Mouse (Mus musculus) frontal cortex, postnatal 14 days (tissue): ENCODE data around the gene Gpr84.

Experiments
- DNase-seq, 2 experiments: peaks; one replicate each; pipeline ENCODE4 v3.0.0; 2022; ENCODE audit warnings: low spot score in 2 of 2

The Gpr84 gene

DNA sequence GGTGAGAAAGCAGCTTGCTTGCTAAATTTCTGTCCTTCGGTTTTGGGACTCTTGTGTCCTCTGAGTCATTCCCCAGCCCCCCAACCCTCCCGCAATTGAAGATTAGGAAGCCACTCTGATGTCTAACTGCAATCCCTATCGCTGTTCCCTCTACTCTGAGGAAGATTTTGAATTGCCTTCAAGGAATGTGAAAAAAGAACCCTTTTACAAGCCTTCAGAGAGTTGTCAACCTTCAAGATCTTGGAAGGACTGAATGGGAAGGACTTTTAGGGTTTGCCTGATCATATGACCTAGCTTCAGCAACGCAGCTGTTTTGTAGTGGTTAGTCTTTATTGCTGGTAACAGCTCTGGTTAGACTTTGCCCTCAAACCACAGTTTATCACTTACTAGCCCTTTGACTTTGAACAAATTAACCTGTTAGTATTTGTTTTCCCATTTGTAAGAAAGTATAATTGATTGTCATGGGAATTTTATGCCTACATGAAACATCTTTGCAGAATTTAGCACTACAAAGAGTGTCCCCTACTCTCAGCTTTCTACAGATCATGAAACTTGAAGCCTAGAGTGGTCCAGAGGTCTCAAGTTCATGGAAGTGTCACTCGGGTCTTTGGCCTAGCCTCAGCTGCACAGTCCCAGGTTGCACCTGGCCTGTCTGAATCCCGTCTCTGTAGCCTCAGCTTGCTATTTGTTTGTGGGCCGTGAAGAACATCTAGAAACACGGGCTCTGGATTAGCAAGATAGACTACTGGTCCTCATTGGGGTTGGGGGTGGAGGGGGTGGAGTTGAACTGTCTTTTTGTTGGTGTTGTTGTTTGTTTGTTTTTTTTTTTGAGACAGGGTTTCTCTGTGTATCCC is 4.4 kb downstream of the Gpr84 start:
- DNase-seq: no peak

DNA sequence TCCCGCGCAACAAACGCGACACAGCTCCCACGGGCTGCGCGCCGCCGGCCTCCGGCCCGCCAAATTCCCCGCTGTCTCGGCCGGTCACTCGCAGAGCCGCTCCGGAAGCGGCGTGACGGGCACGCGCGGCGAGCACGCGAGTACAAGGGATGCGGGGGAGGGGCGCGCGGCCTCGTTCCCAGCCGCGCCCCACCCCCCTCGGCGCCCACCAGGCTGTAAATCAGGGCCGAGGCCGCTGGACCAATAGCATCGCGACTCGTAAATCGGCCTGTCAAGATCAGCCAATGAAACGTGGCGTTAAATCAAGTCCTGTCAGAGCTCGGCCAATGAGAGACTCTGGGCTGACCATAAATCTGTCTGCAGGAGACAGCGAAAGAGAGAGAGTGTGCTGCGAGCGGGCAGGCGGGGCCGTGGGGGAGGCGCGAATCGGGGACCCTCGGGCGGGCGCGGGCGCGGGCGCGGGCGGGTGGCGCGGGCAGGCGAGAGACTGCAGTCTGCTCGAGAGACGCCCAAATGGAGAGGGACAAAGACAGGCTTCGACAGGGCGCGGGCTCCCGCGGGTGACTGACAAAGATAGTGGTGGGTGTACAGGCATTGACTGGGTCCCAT is 5.2 kb downstream of the Gpr84 start:
- DNase-seq: peak; percentile 94 to 98

DNA sequence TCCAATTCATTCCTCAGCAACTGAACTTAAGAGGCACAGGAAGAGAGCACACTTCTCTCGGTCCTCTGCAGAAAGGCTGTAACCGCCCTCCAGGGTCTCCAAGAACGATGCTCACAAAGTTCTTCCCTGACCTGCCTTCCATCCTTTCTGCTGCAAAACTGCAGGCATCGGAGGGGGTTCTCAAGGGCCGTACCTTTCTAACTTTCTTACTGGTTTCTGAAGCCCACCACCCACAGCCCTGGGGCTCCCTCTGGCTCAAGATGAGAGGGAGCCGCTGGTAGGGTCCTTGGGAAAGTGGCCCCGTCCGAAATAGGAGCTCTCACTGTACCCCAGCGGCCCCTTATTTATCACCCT is 5.8 kb downstream of the Gpr84 start:
- no peak for DNase-seq

DNA sequence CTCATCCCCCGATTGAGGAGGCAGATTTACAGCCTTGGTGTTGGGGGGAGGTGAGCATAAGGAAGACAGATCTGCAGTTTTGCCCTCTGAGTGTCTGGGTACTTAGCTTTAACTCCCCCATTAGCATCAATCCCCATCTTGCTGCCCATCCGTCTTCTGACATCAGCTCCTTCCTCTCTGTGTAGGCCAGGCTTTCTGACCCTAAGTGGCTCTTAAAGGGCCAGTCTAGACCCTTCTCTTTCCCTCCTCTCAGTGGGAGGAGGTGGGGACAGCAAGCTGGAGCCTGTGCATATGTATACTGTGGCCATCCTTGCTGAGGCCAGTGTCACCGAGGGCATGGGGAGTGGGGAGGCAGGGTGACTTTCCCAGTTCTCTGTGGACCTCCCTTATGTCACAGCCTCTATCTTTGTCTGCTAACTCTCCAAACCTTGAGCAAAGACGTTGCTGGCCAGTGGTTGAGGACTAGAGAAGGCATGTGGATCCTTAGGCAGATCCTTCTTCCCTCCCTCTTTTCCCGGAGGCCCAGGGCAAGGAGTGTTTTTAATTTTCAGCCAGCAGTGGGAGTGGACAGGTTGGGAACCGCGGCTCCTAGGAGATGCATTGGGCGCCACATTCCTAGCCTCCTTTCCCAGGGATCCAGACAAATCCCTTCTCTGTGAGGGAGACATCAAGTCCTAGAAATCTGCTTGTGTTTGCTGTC is 6.3 kb downstream of the Gpr84 start:
- DNase-seq: no peak

DNA sequence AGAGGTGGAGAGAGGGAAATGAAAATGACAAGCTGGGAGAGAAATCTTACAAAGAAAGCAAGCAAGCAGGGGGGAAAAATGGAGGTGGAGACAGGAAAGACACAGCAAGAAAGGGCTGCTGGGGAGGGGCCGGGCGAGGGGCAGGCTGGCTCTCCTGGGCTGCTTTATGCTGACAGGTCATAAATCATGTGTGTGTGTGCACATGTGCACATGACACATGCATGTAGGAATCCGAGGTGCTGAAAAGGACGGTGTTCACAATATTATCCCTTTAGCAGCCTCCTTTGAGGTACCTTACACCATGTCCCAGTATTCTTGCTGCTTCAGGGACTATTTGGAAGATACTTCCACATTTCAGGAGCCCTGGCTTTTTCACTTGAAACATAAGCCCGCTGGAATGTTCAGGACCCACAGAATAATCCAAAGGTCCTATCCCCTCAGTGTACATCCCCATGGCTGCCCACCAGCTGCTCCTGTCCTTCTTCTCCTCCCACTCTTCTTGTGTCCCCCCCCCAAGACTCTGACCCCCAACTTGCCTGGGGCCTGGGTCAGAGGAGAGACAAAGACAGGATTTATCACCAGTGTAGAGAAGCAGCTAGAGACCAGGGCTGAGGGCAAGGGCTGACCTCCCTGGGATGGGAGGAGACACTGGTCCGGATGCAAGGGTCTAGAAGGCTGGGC is 7.9 kb downstream of the Gpr84 start:
- DNase-seq: no peak

DNA sequence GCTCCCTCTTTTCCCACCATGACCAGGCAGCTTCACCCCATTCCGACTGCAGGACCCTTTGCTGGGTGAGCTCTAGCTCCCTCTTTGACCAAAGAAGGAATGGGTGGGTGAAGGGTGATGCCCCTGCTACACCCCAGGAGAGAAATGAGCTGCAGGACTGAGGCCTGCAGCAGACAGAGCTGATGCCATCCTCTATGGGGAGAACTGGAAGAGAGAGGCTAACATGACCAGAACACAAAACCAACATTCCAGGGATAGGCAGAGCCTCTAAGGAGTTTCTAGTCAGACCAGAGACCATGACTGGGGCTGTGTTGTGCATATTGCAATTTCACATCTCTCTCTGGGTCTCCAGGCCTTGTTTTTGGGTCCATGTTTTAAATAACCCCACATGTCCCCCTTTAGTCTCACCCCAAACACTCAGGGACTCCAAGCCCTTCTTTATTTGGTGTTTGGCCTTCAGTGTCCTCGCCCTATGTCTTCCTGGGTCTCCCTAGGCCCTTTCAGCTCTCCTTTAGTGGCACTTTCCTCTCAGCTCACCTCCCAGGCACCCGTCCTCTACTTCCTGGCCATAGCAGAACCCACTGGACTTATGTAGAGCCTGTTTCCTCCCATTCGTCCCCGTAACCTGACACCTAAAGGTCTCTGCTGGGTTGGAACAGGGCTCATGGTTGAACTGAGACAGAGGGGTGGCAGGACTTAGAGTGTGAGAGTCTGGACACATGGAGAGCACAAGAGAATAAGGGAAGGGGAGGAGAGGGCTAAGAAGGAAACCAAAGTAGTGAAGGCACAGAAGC is 8.7 kb downstream of the Gpr84 start:
- DNase-seq: no peak

DNA sequence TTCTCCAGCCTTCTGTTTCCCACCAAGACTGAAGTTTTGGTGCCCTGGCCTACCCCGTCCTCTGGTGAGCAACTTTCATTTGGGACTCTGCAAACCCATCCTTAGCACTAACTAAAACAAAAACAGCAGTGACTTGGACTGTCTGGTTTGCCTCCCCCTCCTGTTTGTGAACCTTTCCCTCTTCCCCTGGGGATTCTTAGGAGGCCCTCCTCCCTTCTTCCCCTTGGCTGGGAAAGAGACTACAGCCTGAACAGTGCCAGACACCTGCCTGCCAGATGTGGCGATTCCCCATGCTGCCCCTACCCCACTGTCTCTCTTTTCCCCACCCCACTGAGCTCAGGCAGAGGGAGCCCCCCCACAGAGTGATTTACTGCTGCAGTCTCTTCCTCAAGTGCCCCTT is 9.4 kb downstream of the Gpr84 start:
- no peak for DNase-seq

DNA sequence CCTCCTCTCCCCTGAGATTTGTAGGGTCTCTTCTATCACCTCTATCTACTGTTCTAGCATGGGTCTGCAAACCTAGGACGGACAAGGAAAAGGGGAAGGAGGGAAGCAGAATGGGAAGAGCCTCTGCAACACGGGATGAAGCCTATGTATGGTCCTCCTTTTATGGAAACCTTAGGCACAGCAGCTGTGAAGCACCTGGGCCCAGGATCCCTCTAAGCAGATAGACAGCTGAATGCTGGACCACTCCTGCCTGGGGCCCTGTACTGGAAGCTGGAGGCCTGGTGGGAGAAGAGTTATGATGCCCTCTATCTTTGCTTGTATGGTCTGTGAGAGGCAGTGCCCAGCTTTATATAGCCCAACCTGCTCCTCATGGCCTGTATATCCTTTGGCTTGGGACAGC is 9.9 kb downstream of the Gpr84 start:
- no peak for DNase-seq

DNA sequence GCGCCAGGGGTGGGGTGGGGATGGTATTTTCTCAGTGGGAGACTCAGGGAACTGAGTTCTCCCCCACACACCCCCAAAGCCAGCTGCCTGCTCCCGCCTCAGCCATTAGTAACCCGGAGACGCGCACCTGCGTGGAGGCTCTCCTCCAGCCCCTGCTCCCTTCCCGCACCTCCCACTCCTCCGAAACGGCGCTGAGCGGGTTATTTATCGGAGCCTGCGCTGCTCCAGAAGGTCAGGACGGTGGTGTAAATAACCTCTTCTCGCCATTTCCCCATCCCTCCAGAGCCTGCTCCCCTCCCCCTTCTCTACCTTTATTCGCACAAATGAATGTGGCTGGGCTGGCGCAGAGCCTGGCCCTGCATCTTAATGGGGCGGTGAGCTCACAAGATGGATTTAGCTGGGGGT is 10.3 kb downstream of the Gpr84 start:
- DNase-seq: no peak

DNA sequence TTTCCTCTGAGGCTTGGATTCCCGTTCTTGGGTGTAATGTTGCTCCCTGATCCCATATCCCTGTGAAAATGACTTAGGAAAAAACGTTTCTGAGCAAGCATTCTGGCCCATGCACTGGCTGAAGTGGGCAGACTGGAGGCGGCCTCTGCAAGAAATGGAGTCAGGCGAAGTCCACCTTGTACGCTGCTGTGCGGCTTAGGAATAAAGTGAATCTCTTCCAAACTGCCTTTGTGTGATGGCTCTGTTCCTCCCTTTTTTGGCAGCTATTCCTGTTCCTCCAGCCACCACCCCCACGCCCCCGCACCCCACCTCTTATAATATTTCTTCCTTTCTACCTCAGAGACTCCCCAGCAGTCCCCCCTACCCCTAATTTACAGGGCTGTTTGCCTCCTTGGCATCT is 10.8 kb downstream of the Gpr84 start:
- no peak for DNase-seq

DNA sequence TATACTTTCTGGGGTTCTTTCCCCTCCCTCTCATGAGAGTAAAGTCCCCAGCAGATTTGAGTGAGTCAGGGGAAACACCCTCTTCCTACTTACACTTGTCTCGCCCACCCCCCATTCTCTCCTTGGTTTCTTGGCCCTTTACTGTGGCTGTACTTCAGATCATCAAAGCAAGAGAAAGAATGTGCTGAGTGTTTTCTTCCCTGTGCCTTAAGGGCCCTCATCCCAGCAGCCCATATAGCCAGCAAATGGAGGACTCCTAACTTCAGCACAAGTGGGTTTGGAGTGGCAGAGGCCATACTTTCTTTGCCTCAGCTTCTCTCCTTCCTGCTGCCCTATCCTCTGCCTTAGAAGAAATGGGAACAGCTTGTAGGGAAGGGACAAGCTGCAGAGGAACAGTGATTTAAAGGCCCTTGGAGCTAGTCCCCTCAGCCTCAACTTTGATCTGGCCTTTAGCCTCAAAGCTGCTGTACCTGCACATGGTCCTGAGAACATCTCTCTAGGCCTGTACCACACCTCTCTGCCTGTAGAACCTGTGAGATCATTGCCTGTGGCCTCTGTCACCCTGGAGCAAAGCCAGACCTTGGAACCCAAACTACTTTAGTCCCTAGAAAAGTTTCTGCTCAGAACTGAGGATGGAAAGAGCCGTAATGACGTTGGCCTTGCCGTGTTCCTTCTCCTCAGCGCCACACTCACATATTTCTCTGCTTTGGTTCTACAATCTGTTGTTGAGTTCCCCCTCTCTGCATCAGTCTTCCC is 11.4 kb downstream of the Gpr84 start:
- DNase-seq: no peak

DNA sequence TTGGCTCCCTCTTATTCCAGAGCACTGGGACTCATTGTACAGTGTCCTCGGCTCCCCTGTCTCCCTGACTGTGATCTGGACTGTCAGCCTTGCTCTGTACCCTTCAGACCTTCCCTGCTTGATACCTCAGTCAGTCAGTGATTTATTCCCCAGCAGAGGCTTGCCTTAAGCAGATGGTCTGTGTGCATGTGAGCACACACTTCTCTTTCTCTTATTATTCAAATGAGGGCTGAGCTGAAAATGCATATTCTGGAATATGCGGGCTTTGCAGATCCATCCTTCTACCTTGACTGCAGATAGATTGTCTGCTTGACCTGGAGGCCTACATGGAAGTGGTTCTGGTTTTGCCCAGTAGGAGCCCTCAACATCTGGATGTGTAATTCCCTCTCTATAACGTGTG is 12.4 kb downstream of the Gpr84 start:
- DNase-seq: no peak

DNA sequence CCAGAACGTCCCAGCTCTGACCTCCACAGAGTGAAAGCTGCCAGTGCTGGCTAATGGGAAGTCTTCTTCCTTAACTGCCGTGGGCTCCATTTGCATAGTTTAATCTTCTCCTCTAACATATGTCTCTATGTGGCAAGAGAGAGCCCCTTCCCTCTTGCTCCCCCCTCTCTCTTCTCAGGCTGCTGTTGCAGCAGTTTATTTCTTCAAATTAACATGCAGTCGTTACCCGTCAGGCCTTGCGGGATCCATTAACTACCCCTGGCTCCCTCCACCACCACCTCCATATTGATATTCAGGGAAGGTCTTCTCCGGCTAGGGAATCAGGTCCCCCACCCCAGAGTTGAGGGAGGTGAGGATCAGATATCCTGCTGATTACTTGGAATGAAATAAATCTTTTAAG is 13.1 kb downstream of the Gpr84 start:
- no peak for DNase-seq

DNA sequence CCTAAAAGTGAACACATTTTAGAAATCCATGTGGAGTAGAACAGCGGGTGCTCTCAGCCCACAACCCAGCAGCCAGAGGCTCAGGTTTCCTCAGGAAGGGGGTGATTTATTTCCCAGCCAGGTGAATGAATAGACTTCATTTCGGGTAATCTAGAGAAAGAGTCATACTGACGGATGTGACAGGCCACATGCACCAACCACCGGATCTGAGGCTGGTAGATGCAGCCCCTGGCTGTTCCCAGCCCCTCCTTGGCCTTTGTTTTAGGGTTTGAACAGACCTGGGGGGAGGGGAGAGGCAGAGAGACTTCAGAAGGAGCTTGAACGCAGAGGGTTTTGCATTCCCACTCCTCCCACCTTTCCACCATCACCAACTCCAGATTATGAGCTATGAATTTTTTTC is 14.6 kb downstream of the Gpr84 start:
- DNase-seq: no peak

DNA sequence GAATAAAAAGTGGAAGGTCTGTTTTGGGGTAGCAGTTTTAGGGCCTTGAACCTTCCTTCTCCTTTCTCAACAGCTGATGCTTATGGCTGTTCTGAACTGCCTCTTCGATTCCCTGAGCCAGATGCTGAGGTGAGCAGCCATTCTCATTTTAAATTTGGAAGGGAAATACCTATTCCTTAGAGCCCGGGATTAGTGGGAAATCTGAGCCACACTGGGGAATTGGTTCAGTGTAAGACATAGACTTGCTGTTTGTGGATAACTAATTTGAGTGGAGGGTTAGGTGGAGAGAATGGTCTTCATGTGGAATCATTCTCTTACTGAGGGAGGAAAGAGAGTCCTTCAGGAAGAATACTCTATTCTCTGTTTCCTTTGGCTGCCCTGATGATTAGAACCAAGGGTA is 15.8 kb downstream of the Gpr84 start:
- DNase-seq: no peak

DNA sequence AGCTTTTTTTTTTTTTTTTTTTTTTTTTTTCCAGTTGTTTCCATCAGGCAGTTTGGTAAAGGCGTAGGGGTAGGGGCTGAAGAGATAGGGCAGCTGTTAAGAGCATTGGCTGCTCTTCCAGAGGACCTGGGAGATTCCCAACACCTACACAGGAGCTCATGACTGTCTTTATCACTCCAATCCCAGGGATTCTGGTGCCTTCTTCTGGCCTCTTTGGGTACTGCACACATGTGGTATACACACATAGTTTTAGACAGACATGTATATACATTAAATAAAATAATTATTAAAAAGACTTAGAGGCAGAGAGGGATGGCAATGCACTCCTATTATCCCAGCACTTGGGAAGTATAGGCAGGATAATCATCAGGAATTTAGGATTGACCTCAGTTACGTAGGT is 17.0 kb downstream of the Gpr84 start:
- no peak for DNase-seq

DNA sequence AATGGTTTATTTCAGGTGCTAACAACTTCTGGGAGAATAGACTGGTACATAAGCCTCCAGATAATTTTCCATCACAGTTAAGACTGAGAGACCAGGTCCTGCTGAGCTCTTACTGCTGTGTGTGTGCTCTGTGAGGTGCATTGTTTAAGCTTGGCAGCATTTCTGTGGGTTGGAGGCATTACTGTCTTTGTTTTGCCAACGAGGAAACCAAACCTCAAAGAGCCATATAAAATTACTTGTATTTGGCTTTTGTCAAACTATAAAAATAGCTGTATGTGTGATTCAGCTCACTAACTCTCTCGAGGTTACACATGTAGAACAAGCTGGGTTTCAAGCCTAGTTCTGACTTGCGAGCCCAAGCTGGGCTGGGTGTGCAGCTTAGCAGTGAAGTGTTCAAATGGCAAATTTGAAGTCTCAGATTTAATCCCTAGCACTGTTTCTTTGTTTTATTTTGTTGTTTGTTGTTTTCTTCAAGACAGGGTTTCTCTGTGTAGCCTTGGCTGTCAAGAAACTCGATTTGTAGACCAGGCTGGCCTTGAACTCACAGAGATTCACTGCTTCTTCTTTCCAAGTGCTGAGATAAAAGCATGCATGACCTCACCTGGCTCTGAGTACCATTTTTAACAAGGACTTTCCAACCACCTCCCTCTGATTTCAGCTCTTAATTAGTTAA is 17.6 kb downstream of the Gpr84 start:
- DNase-seq: no peak

DNA sequence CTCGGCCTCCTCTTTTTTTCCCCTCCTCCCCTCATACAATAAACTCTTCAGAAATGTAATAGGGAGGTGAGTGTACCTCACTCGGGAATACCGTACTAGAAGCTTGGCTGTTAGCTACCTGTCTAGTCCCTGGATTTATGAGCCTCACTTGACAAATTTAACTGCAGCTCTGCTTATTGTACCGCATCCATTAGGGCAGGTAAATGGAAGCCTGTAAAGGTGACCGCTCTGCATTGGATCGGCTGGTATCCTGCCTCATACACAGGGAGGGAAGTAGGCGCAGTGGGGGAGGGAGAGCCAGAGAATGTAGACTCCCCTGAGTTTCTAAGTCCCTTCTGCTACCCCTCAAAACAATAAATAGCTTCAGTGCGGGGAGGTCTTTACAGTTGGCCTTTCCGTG is 19.6 kb downstream of the Gpr84 start:
- no peak for DNase-seq

DNA sequence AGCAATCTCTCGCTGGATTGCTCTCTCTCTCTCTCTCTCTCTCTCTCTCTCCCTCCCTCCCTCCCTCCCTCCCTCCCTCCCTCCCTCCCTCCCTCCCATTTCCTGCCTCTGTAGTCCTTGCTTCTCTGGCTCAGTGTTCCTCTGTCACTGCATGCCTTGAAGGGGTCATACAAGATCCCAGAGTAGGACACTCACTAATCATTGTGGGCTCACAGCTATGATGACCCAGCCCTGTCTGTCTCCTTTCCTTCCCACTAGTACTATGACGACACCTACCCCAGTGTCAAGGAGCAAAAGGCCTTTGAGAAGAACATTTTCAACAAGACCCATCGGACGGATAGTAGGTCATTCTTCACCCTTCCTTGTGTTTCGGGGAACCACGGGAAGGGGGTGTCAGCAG is 20.0 kb downstream of the Gpr84 start:
- DNase-seq: no peak

DNA sequence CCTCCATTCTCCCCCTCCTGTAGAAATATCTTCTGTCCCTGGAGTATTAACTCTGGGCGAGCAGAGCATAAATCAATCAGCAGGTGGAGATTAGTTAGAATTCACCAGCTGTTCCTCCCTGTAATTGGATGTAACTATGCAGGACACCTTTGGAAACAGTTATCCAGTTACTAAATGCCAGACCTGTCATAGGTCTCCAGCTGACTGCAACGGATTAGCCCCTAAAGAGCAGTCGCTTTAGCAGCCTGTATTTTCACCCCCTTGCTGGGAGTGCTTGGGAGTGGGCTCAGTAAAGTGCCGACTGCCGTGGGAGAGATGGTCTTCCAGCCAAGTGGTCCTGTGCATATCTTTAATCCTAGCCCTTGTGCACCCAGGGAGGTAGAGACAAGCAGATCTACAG is 20.8 kb downstream of the Gpr84 start:
- DNase-seq: no peak
